Mouse (Mus musculus) cerebellum, adult 9-11 months (tissue): ENCODE results near the gene Adnp.

Experiments used
- DNase-seq: peaks from one replicate; pipeline ENCODE4 v3.0.0; 2022

The Adnp gene

GRCm38 (mm10) chr2:168206725-168207644 is at the start of gene Adnp:
TSS of gene Adnp (minus strand) at chr2:168207112.
- DNase-seq = peak; percentile 93

GRCm38 (mm10) chr2:168256506-168256905 is 49.6 kb upstream of the Adnp start:
- DNase-seq = no peak

GRCm38 (mm10) chr2:168253822-168254221 is 46.9 kb upstream of the Adnp start:
- DNase-seq = no peak

GRCm38 (mm10) chr2:168252639-168253292 is 45.9 kb upstream of the Adnp start:
- no peak for DNase-seq

- DNase-seq = peak; percentile 72
Observed at GRCm38 (mm10) chr2:168250270-168250669, 43.4 kb upstream of the Adnp start.

GRCm38 (mm10) chr2:168248856-168249245 is 41.9 kb upstream of the Adnp start:
- DNase-seq = no peak

GRCm38 (mm10) chr2:168248167-168248855 is 41.4 kb upstream of the Adnp start:
- no peak for DNase-seq

GRCm38 (mm10) chr2:168245571-168245970 is 38.7 kb upstream of the Adnp start:
- no peak for DNase-seq

- DNase-seq = no peak
Observed at GRCm38 (mm10) chr2:168243278-168243677, 36.4 kb upstream of the Adnp start.

- no peak for DNase-seq
Observed at GRCm38 (mm10) chr2:168242841-168243240, 35.9 kb upstream of the Adnp start.

- DNase-seq = no peak
Observed at GRCm38 (mm10) chr2:168238335-168238734, 31.4 kb upstream of the Adnp start.

- no peak for DNase-seq
Observed at GRCm38 (mm10) chr2:168233286-168233685, 26.4 kb upstream of the Adnp start.

GRCm38 (mm10) chr2:168231471-168231829 is 24.5 kb upstream of the Adnp start:
- DNase-seq = peak; percentile 32

- peak; percentile 54 for DNase-seq
Observed at GRCm38 (mm10) chr2:168230773-168231470, 24.0 kb upstream of the Adnp start.

- peak; percentile 87 for DNase-seq
Observed at GRCm38 (mm10) chr2:168230026-168230728, 23.3 kb upstream of the Adnp start, which contains the start of the genes Gm20716, Dpm1 and Mocs3. TSS of gene Gm20716 (minus strand) at chr2:168230364. TSS of gene Dpm1 (minus strand) at chr2:168230591. TSS of gene Mocs3 (plus strand) at chr2:168230622.

- peak; percentile 58 for DNase-seq
Observed at GRCm38 (mm10) chr2:168229116-168230025, 22.5 kb upstream of the Adnp start.

- no peak for DNase-seq
Observed at GRCm38 (mm10) chr2:168223326-168223725, 16.4 kb upstream of the Adnp start.

GRCm38 (mm10) chr2:168213788-168214397 is 7.0 kb upstream of the Adnp start:
- DNase-seq = no peak

- no peak for DNase-seq
Observed at GRCm38 (mm10) chr2:168207883-168208282, 971 bp upstream of the Adnp start.
